Mouse (Mus musculus) heart, adult 2 months (tissue): Measurements from ENCODE around the gene Cox8b.

Experiments
- CTCF ChIP-seq: fragments of 200-600 bp; IDR thresholded peaks from 2 replicates; pipeline ENCODE4 v1.8.1; 2022; ENCODE audit warnings: antibody characterized with exemption, mild to moderate bottlenecking, moderate library complexity
- EP300 ChIP-seq: fragments of 200-500 bp; IDR thresholded peaks from 2 replicates; pipeline ENCODE4 v1.6.1; 2011; ENCODE audit warnings: low read depth, low read length, control low read depth; ENCODE audit not compliant: insufficient read depth

DNA sequence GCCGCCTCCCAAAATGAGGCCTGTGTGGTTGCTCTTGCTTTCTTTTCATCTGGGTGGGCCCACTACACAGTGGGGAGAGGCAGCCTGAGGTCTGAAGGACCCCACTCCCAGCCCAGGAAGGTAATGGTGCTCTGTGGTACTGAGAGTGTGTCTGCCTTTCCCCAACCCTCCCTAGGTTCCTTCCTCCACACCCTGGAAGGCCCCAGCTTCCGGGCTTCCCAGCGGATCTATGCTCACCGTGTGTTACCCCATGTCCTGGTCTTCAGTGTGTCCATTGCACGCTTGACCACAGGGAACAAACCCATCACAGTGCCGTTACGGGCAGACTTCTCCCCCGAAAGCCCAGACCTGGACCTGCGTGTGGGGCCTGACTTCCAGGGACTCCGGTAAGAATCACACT is 42.6 kb upstream of the Cox8b start:
- TF ChIP-seq CTCF (no peak), EP300 (no peak)
